Mouse (Mus musculus): ENCODE data around the gene Mtfp1. TPM values are rescaled to one million over a fixed set of nuclear protein-coding genes. Genes with fewer than 3 reads are reported as not detected.
"Not testable (repeated sequence)": the region's sequence is repeated elsewhere in the genome, so short reads cannot be mapped to it uniquely, and the experiment has no call there.

Mtfp1 gene
- polyA plus RNA-seq, 1 experiment from 2014 or later: 5.7 TPM

DNA sequence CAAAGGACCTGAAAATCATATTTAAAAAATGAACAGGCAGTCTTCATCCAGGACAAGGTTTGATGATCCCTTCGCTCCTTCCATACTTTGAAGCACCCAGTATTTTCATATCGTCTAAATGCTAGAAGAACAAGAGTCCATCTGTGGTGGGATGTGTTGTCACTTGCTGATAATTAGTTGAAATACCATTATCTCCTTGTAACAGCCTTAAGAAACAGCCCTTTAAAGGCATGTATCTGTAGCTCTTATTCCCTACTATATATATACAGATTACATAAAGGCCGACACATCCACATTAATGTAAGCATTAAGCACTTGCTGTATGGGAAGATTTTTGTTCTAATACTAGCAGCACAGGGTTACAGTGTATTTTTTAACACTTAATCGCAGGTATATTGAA, 33.2 kb upstream of the Mtfp1 start:
- WGBS: 91% methylated on average over 4 of the region's 4 CpGs
- H3K27ac ChIP-seq (ENCODE audit: low read depth, low read length); H3K4me2 ChIP-seq (replicated peaks; ENCODE audit: low read depth, low read length); H3K27me3 ChIP-seq (ENCODE audit: control insufficient read depth, insufficient read depth, low read length); H3K36me3 ChIP-seq (ENCODE audit: control insufficient read depth, insufficient read depth, low read length); H3K4me1 ChIP-seq (replicated peaks; ENCODE audit: control insufficient read depth, insufficient read depth, low read length); ATAC-seq (ENCODE audit: low FRiP score); H3K9ac ChIP-seq (ENCODE audit: low read depth, low read length); H3K4me3 ChIP-seq (ENCODE audit: low read depth, low read length); DNase-seq (ENCODE audit: low spot score); H3K9me3 ChIP-seq (ENCODE audit: control insufficient read depth, low read length): not testable (repeated sequence)

- H3K27ac ChIP-seq (ENCODE audit: low read depth, low read length): no peak overlapping the region
- no peaks in the 10 kb centered on the region for H3K9me3 ChIP-seq (ENCODE audit: control insufficient read depth, low read length)
- no peak overlapping the region for H3K9ac ChIP-seq (ENCODE audit: low read depth, low read length)
- H3K4me2 ChIP-seq (replicated peaks; ENCODE audit: low read depth, low read length): no peak overlapping the region
- ATAC-seq (ENCODE audit: low FRiP score) (no peak), DNase-seq (ENCODE audit: low spot score) (no peak)
- H3K4me3 ChIP-seq (ENCODE audit: low read depth, low read length): no peak overlapping the region
- no peaks in the 10 kb centered on the region for H3K27me3 ChIP-seq (ENCODE audit: control insufficient read depth, insufficient read depth, low read length)
- no peaks in the 10 kb centered on the region for H3K36me3 ChIP-seq (ENCODE audit: control insufficient read depth, insufficient read depth, low read length)
- 91% methylated on average over 1 of the region's 1 CpGs for WGBS
- H3K4me1 ChIP-seq (replicated peaks; ENCODE audit: control insufficient read depth, insufficient read depth, low read length): no peaks in the 10 kb centered on the region
Observed at GRCm38 (mm10) chr11:4127059-4127458, 31.8 kb upstream of the Mtfp1 start.

DNA sequence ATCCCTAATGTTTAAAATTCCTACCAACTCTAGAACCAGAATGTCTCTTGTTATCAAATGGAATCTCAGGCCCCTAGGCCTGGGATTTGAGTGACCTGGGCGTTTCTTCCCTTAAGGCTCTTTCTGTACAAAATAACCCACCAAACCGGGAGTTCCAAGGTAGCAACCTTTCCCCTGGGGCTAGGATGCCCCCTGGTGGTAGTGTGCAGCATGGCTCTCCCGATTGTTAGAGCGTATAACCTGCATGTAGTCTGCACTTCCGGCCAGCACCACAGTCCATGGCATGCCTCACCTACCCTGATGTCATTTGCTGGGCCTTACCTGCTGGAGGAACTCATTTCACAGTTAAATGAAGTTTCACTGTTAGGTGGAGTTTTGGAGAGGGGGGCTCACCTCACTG, 28.7 kb upstream of the Mtfp1 start:
- H3K27ac ChIP-seq (ENCODE audit: low read depth, low read length): no peak overlapping the region
- H3K9ac ChIP-seq (ENCODE audit: low read depth, low read length): no peak overlapping the region
- 67% methylated on average over 5 of the region's 5 CpGs for WGBS
- H3K4me2 ChIP-seq (replicated peaks; ENCODE audit: low read depth, low read length): no peak overlapping the region
- ATAC-seq (ENCODE audit: low FRiP score): no peak
- H3K27me3 ChIP-seq (ENCODE audit: control insufficient read depth, insufficient read depth, low read length): peaks cover 3% of the 10 kb centered on the region
- H3K4me1 ChIP-seq (replicated peaks; ENCODE audit: control insufficient read depth, insufficient read depth, low read length): no peaks in the 10 kb centered on the region
- no peaks in the 10 kb centered on the region for H3K9me3 ChIP-seq (ENCODE audit: control insufficient read depth, low read length)
- no peak overlapping the region for H3K4me3 ChIP-seq (ENCODE audit: low read depth, low read length)
- no peaks in the 10 kb centered on the region for H3K36me3 ChIP-seq (ENCODE audit: control insufficient read depth, insufficient read depth, low read length)
- peak; percentile 47 for DNase-seq (ENCODE audit: low spot score)

- Histone ChIP-seq H3K4me2 (replicated peaks; ENCODE audit: low read depth, low read length) (no peak within 1 kb of the TSS), H3K9me3 (ENCODE audit: control insufficient read depth, low read length) (no peaks in the 10 kb centered on the region), H3K9ac (ENCODE audit: low read depth, low read length) (no peak within 1 kb of the TSS), H3K27me3 (ENCODE audit: control insufficient read depth, insufficient read depth, low read length) (peaks cover 6% of the 10 kb centered on the region), H3K27ac (ENCODE audit: low read depth, low read length) (no peak within 1 kb of the TSS), H3K4me3 (ENCODE audit: low read depth, low read length) (no peak within 1 kb of the TSS), H3K4me1 (replicated peaks; ENCODE audit: control insufficient read depth, insufficient read depth, low read length) (0 out of 2 replicates have a peak, but pooled peaks cover 3% of the 10 kb centered on the region), H3K36me3 (ENCODE audit: control insufficient read depth, insufficient read depth, low read length) (no peaks in the 10 kb centered on the region)
- WGBS: 82% methylated on average over 10 of the region's 10 CpGs
- ATAC-seq (ENCODE audit: low FRiP score) (no peak), DNase-seq (ENCODE audit: low spot score) (no peak)
Observed at GRCm38 (mm10) chr11:4122742-4123579, 27.7 kb upstream of the Mtfp1 start, which contains the start of gene Sec14l2. TSS of gene Sec14l2 (minus strand) at chr11:4123415.

- H3K27ac ChIP-seq (ENCODE audit: low read depth, low read length): no peak overlapping the region
- H3K4me1 ChIP-seq (replicated peaks; ENCODE audit: control insufficient read depth, insufficient read depth, low read length): 0 out of 2 replicates have a peak, but pooled peaks cover 3% of the 10 kb centered on the region
- H3K36me3 ChIP-seq (ENCODE audit: control insufficient read depth, insufficient read depth, low read length): no peaks in the 10 kb centered on the region
- no peak overlapping the region for H3K9ac ChIP-seq (ENCODE audit: low read depth, low read length)
- DNase-seq (ENCODE audit: low spot score) (no peak), ATAC-seq (ENCODE audit: low FRiP score) (no peak)
- 80% methylated on average over 5 of the region's 5 CpGs for WGBS
- no peaks in the 10 kb centered on the region for H3K9me3 ChIP-seq (ENCODE audit: control insufficient read depth, low read length)
- peaks cover 6% of the 10 kb centered on the region for H3K27me3 ChIP-seq (ENCODE audit: control insufficient read depth, insufficient read depth, low read length)
- H3K4me3 ChIP-seq (ENCODE audit: low read depth, low read length): no peak overlapping the region
- no peak overlapping the region for H3K4me2 ChIP-seq (replicated peaks; ENCODE audit: low read depth, low read length)
Observed at GRCm38 (mm10) chr11:4122226-4122625, 27.0 kb upstream of the Mtfp1 start.

DNA sequence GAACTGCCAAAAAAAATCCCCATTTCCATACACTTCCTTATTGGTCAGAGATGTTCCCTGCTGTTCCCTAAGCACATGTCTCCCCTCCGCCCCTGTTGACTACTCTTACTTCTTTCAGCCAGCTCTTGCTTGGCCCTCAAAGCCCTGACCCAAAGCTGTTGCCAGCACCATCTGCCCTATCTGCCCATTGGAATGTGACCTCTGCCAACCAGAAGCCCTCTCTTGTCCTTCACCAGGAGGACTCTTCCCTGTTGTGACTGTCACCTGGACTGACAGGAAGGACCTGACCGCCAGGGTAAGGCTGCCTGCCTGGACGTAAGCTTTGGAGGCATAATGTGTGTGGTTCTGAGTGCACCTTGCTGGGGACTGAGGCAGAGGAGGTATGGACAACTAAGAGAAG, 26.4 kb upstream of the Mtfp1 start:
- Histone ChIP-seq H3K9ac (ENCODE audit: low read depth, low read length) (no peak overlapping the region), H3K4me1 (replicated peaks; ENCODE audit: control insufficient read depth, insufficient read depth, low read length) (0 out of 2 replicates have a peak, but pooled peaks cover 3% of the 10 kb centered on the region), H3K36me3 (ENCODE audit: control insufficient read depth, insufficient read depth, low read length) (no peaks in the 10 kb centered on the region), H3K27ac (ENCODE audit: low read depth, low read length) (no peak overlapping the region), H3K4me3 (ENCODE audit: low read depth, low read length) (no peak overlapping the region), H3K9me3 (ENCODE audit: control insufficient read depth, low read length) (no peaks in the 10 kb centered on the region), H3K4me2 (replicated peaks; ENCODE audit: low read depth, low read length) (no peak overlapping the region), H3K27me3 (ENCODE audit: control insufficient read depth, insufficient read depth, low read length) (peaks cover 7% of the 10 kb centered on the region)
- ATAC-seq (ENCODE audit: low FRiP score): no peak
- 69% methylated on average over 3 of the region's 3 CpGs for WGBS
- no peak for DNase-seq (ENCODE audit: low spot score)

DNA sequence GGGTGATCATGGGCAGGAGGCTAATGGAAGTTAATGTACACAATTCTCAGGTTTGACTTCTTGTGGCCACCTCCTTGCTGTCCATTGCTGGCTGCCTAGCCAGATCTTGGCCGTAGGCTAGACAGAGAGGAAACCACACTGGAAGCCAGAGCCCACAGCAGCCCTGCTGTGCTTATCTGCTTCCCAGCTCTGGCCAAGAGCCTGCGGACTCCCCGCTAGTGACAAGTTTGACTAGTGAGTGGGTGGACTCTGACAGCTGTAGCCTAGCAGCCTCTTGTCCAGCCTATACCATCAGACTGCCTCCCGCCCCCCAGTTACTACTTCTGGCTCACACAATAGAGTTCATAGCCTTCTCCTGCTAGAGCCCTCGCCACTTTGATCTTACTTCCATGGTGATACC, 24.4 kb upstream of the Mtfp1 start:
- Histone ChIP-seq H3K4me3 (ENCODE audit: low read depth, low read length) (no peak overlapping the region), H3K4me2 (replicated peaks; ENCODE audit: low read depth, low read length) (no peak overlapping the region), H3K9ac (ENCODE audit: low read depth, low read length) (no peak overlapping the region), H3K36me3 (ENCODE audit: control insufficient read depth, insufficient read depth, low read length) (no peaks in the 10 kb centered on the region), H3K4me1 (replicated peaks; ENCODE audit: control insufficient read depth, insufficient read depth, low read length) (0 out of 2 replicates have a peak, but pooled peaks cover 3% of the 10 kb centered on the region), H3K27me3 (ENCODE audit: control insufficient read depth, insufficient read depth, low read length) (peaks cover 7% of the 10 kb centered on the region), H3K9me3 (ENCODE audit: control insufficient read depth, low read length) (no peaks in the 10 kb centered on the region), H3K27ac (ENCODE audit: low read depth, low read length) (no peak overlapping the region)
- ATAC-seq (ENCODE audit: low FRiP score) (no peak), DNase-seq (ENCODE audit: low spot score) (no peak)
- 77% methylated on average over 5 of the region's 5 CpGs for WGBS

- Histone ChIP-seq H3K27ac (ENCODE audit: low read depth, low read length) (no peak overlapping the region), H3K4me2 (replicated peaks; ENCODE audit: low read depth, low read length) (peak overlapping the region; percentile 85), H3K4me1 (replicated peaks; ENCODE audit: control insufficient read depth, insufficient read depth, low read length) (0 out of 2 replicates have a peak, but pooled peaks cover 3% of the 10 kb centered on the region), H3K9me3 (ENCODE audit: control insufficient read depth, low read length) (no peaks in the 10 kb centered on the region), H3K36me3 (ENCODE audit: control insufficient read depth, insufficient read depth, low read length) (no peaks in the 10 kb centered on the region), H3K9ac (ENCODE audit: low read depth, low read length) (peak overlapping the region; percentile 81), H3K27me3 (ENCODE audit: control insufficient read depth, insufficient read depth, low read length) (peaks cover 7% of the 10 kb centered on the region), H3K4me3 (ENCODE audit: low read depth, low read length) (peak overlapping the region; percentile 62)
- WGBS: 3% methylated on average over 41 of the region's 41 CpGs
- ATAC-seq (ENCODE audit: low FRiP score) (peak; percentile 70), DNase-seq (ENCODE audit: low spot score) (peak; percentile 81)
Observed at GRCm38 (mm10) chr11:4118081-4118921, 23.1 kb upstream of the Mtfp1 start.

Data from hindbrain, embryonic 11.5 days (tissue).